Mouse (Mus musculus) heart, adult 2 months (tissue): ENCODE data around the gene Fgfbp3. TPM values are rescaled to one million over a fixed set of nuclear protein-coding genes. Genes with fewer than 3 reads are reported as not detected.
A peak's percentile ranks its signal among the peaks of the same experiment; 100 is the strongest.
"Not testable (repeated sequence)": the region's sequence is repeated elsewhere in the genome, so short reads cannot be mapped to it uniquely, and the experiment has no call there.

Source experiments
- DNase-seq, 2 experiments: peaks; one replicate each; pipeline ENCODE4 v3.0.0; 2021
- H3K27ac ChIP-seq: fragments of 200-600 bp; 2 replicates; pipeline ENCODE4 v1.8.1; 2022
- H3K27me3 ChIP-seq: fragments of 200-500 bp; 2 replicates; pipeline ENCODE4 v1.6.1; 2012; ENCODE audit warnings: mild to moderate bottlenecking, low read length, inconsistent platforms, mixed read lengths; ENCODE audit not compliant: control insufficient read depth, insufficient read depth
- H3K36me3 ChIP-seq: fragments of 200-500 bp; 2 replicates; pipeline ENCODE4 v1.6.1; 2012; ENCODE audit warnings: low read length, inconsistent platforms; ENCODE audit not compliant: control insufficient read depth, insufficient read depth
- H3K4me1 ChIP-seq: fragments of 200-500 bp; 2 replicates; pipeline ENCODE4 v1.6.1; 2011; ENCODE audit warnings: low read length; ENCODE audit not compliant: control insufficient read depth, insufficient read depth
- H3K4me3 ChIP-seq: fragments of 200-600 bp; 2 replicates; pipeline ENCODE4 v1.8.1; 2022
- H3K79me2 ChIP-seq: fragments of 200-500 bp; replicated peaks from 2 replicates; pipeline ENCODE4 v1.6.1; 2012; ENCODE audit warnings: mild to moderate bottlenecking, inconsistent platforms, low read length, moderate library complexity, mixed read lengths; ENCODE audit not compliant: control insufficient read depth, insufficient read depth
- H3K9ac ChIP-seq: fragments of 200-500 bp; 2 replicates; pipeline ENCODE4 v1.6.1; 2012; ENCODE audit warnings: low read depth, mild to moderate bottlenecking, control low read depth, inconsistent platforms, low read length, mixed read lengths
- CTCF ChIP-seq: fragments of 200-600 bp; IDR thresholded peaks from 2 replicates; pipeline ENCODE4 v1.8.1; 2022; ENCODE audit warnings: antibody characterized with exemption, mild to moderate bottlenecking, moderate library complexity
- EP300 ChIP-seq: fragments of 200-500 bp; IDR thresholded peaks from 2 replicates; pipeline ENCODE4 v1.6.1; 2011; ENCODE audit warnings: low read depth, low read length, control low read depth; ENCODE audit not compliant: insufficient read depth
- POLR2A ChIP-seq: fragments of 200-500 bp; IDR thresholded peaks from 2 replicates; pipeline ENCODE4 v1.6.1; 2011; ENCODE audit warnings: mild to moderate bottlenecking, low read depth, low read length, control low read depth; ENCODE audit not compliant: insufficient read depth
- WGBS: fragments of 180-500 bp; shearing (Covaris S2); methylation state at CpG from one replicate; pipeline ENCODE4 v1.1.7; 2018; 5-methylcytosine and 5-hydroxymethylcytosine counted together
- intact Hi-C: fragments of 180-260 bp; cut with DNase I; formaldehyde crosslinking; loops from one replicate; pipeline ENCODE4 v1.15.1; 2025
- long read RNA-seq: library from polyadenylated mRNA; stranded (forward); transcript quantifications from one replicate; pipeline ENCODE4 v2.0.0, GENCODE M21; 2021
- polyA plus RNA-seq: library from polyadenylated mRNA; depleted of rRNA; stranded (reverse); fragments of >200 nt; gene quantifications from 2 replicates; pipeline ENCODE4 v1.2.3, GENCODE M21; 2012; rRNA removed
- total RNA-seq, 2 experiments: library from RNA; stranded (reverse); gene quantifications; 2 replicates each; pipeline ENCODE4 v1.2.3; 2021

Fgfbp3 gene
- total RNA-seq (1 to 10 TPM; 1.7 to 3.1 TPM), polyA plus RNA-seq (0.67 and 1.3 TPM in 2 replicates)
- long read RNA-seq, partial matches to known transcripts, result 1 of 1 reads
- long read RNA-seq, other reads (novel, unspliced or antisense), result 0 of 1 reads

- no peak for DNase-seq
- H3K79me2 ChIP-seq, result no peaks in the 10 kb centered on the region
- peak within 1 kb of the TSS; percentile 73 for H3K27ac ChIP-seq
- peak within 1 kb of the TSS; percentile 89 for H3K4me3 ChIP-seq
- no peaks in the 10 kb centered on the region for H3K4me1 ChIP-seq
- H3K36me3 ChIP-seq, result no peaks in the 10 kb centered on the region
- TF ChIP-seq POLR2A (no peak), EP300 (no peak), CTCF (no peak)
- intact Hi-C loops, result loop anchor here (2.0 kb wide), 1 partner anchor 23 kb away; no protein-coding TSS in a partner anchor
- H3K9ac ChIP-seq, result peak within 1 kb of the TSS; percentile 93
- 16% methylated on average over 12 of the region's 12 CpGs for WGBS
- H3K27me3 ChIP-seq, result no peaks in the 10 kb centered on the region
These were observed at the start of gene Fgfbp3 for GRCm38 (mm10) chr19:36919466-36919865. Gene Fgfbp3 (minus strand): TSS chr19:36919615.

- H3K79me2 ChIP-seq, H3K4me1 ChIP-seq, DNase-seq, H3K27me3 ChIP-seq, H3K9ac ChIP-seq, H3K36me3 ChIP-seq, H3K27ac ChIP-seq, intact Hi-C loops, H3K4me3 ChIP-seq: not testable (repeated sequence)
- WGBS, result 86% methylated on average over 6 of the region's 6 CpGs
These were observed 43.3 kb upstream of the Fgfbp3 start for GRCm38 (mm10) chr19:36962544-36963260.

- no peaks in the 10 kb centered on the region for H3K4me1 ChIP-seq
- peaks cover 2% of the 10 kb centered on the region; the same call in 1 of the 2 replicates for H3K36me3 ChIP-seq
- H3K27me3 ChIP-seq, result no peaks in the 10 kb centered on the region
- H3K27ac ChIP-seq, result no peak overlapping the region
- 96% methylated on average over 1 of the region's 1 CpGs for WGBS
- no peak for DNase-seq
- TF ChIP-seq POLR2A (no peak), EP300 (no peak), CTCF (no peak)
- intact Hi-C loops, result no loop called here
- no peaks in the 10 kb centered on the region for H3K79me2 ChIP-seq
- no peak overlapping the region for H3K4me3 ChIP-seq
- no peak overlapping the region for H3K9ac ChIP-seq
These were observed 41.9 kb upstream of the Fgfbp3 start for GRCm38 (mm10) chr19:36961320-36961719.

GRCm38 (mm10) chr19:36958331-36958730 lies 38.9 kb upstream of the Fgfbp3 start:
- H3K4me1 ChIP-seq, result peaks cover 1% of the 10 kb centered on the region
- TF ChIP-seq EP300 (no peak), POLR2A (no peak), CTCF (no peak)
- no peaks in the 10 kb centered on the region for H3K27me3 ChIP-seq
- H3K4me3 ChIP-seq, result no peak overlapping the region
- no peak for DNase-seq
- H3K36me3 ChIP-seq, result peaks cover 2% of the 10 kb centered on the region; the same call in 1 of the 2 replicates
- H3K27ac ChIP-seq, result no peak overlapping the region
- no peak overlapping the region for H3K9ac ChIP-seq
- intact Hi-C loops, result no loop called here
- no peaks in the 10 kb centered on the region for H3K79me2 ChIP-seq
- 92% methylated on average over 4 of the region's 4 CpGs for WGBS

DNA sequence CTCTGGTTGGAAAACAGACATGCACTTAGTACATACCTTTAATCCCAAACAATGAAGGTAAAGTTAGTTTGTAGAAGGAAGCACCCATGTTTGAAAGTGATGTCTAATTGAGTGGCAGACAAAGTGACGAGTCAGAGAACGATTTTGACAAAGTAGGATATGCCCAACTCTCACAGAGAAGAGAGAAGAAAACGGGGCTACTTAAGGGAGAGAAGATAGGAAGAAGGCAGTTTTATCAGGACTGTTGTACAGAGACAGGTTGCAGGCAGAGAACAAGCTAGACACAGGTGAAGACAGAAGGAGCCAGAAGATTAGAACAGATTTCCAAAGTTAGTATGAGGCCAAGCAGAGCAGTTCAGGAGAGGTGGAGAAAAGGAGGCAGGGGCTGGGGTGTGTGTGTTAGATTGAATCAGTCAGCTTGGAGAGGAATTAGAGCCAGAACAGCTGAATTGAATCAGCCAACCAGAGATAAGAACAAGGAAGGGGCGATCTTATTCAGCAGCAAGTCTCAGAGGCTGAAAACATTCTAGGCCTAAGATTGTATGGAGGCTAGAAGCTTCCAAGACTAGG lies 34.3 kb upstream of the Fgfbp3 start:
- Histone ChIP-seq H3K9ac (no peak overlapping the region), H3K27ac (no peak overlapping the region), H3K4me3 (no peak overlapping the region), H3K79me2 (no peaks in the 10 kb centered on the region), H3K4me1 (peaks cover 1% of the 10 kb centered on the region), H3K27me3 (no peaks in the 10 kb centered on the region), H3K36me3 (peaks cover 2% of the 10 kb centered on the region; the same call in 1 of the 2 replicates)
- intact Hi-C loops, result no loop called here
- no peak for TF ChIP-seq POLR2A
- TF ChIP-seq CTCF, result no peak
- no peak for TF ChIP-seq EP300
- DNase-seq, result no peak
- 57% methylated on average over 4 of the region's 4 CpGs for WGBS

- Histone ChIP-seq H3K4me3 (no peak overlapping the region), H3K27me3 (no peaks in the 10 kb centered on the region), H3K9ac (no peak overlapping the region), H3K36me3 (no peaks in the 10 kb centered on the region; the same call in 1 of the 2 replicates), H3K79me2 (peaks cover 7% of the 10 kb centered on the region; the same call in 1 of the 2 replicates), H3K27ac (no peak overlapping the region), H3K4me1 (peaks cover 2% of the 10 kb centered on the region)
- 92% methylated on average over 1 of the region's 1 CpGs for WGBS
- no peak for TF ChIP-seq CTCF
- no peak for TF ChIP-seq POLR2A
- no peak for TF ChIP-seq EP300
- DNase-seq, result no peak
- intact Hi-C loops, result no loop called here
These were observed 20.6 kb upstream of the Fgfbp3 start for GRCm38 (mm10) chr19:36940064-36940463.
